Mouse (Mus musculus): ENCODE measurements around the gene Rpp30.

Gene Rpp30

DNA sequence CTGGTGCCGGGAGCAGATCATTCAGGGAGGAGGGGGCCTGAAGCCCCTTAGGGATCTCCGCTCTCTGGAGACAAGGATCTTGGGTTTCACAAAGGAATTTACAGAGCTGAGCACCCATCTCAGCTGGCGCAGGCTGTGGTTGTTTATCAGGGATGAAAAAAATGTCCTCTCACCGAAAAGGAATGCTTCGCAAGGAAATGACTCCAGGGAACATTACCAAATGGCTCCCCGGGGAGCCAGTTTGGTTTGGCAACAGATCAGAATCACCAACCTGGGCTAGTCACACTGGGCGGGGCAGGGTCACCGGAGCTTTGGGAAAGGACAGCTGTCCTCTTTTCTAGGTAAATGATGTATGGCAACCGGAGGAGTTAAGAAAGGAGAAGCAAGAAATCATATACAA is 45.7 kb downstream of the Rpp30 start:
- no peak for DNase-seq

DNA sequence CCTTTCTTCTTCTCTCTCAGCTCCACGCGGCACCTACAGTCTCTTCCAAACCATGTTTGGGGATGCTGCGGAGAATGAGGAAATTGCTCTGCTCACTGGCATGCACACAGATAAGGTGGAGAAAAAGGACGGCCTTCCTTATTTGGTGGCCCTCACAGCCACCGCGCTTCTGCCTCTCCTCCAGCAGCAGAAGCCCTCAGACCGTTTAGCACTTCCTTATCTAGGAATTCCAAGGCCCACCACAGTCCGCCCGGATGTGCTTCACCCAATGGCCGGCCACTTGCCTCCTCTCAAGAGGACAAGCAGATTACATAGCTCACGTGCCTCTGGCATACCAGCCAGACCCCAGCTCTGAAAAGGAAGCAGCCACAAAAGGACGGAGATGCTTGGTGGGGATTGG is 46.1 kb downstream of the Rpp30 start:
- no peak for DNase-seq

DNA sequence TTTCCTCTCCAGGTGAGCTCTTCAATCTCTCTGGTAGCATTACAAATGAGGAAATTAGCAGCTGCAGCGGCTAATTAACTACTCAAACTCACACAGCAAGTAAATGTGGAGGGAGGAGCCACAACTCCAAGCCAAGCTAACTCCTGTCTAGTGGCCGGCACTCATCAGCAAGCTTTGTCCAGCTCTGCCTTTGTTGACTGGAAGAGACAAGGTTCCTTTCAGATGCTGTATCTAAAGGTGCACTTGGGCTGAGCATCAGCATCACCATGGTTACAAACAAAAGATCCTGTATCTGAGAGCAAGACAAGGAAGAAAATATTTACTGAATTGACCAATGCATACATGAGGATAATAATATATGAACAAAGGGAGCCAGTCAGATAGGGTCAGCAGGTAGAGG is 46.7 kb downstream of the Rpp30 start:
- DNase-seq = no peak

DNA sequence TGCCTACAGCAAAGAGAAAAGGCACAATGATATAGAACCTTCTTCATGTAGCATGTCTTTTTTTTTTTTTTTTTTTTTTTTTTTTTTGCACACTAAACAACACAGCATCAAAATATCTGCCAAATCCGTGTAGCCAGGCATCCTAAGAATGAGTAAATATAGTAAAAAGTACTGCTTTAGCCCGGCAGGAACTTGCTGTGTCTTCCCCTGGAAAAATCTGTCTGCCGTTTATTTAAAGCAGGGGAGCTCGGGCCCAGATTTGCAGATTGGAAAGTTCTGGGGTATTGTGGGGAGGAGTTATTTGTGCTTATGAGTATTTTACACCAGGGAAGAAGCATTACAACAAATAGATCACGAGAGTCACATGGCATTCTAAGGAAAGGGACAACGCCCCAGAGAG is 48.5 kb downstream of the Rpp30 start:
- no peak for DNase-seq

DNA sequence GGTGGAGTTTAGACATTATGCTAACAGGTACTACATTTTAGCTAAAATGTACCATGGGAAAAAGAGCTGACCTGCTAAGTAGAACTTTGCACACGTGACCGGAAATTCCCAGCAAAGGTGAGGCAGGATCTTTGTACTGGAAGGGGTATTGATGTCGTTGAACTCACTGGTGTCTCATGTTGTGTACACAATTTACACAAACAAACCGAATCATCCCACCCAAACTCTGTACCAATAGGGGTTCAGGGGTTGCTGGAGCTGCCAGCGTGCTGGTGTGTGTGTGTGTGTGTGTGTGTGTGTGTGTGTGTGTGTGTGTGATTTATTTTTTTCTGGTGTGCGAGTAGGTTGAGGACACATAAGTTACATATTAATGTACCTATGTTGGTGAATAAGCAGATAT is 49.5 kb downstream of the Rpp30 start:
- no peak for DNase-seq

DNA sequence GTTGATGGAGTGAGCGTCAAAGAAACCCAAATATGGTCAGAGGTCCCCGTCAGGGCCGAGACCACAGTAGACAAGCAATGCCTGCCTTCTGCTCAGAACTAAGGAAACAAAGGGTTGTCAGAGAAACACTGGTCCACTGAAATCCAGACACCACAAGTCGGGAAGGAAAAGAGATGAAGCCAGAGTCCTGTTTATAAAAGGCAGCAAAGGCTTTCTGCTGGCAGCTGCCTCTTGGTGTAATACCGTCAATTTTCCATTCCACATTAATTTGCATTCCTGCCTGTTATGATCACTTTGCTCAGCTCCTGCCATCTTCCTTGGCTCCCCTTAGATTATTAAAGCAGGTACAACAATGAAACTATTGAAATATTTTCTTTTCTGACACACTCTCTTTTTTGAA is 50.2 kb downstream of the Rpp30 start:
- no peak for DNase-seq

DNA sequence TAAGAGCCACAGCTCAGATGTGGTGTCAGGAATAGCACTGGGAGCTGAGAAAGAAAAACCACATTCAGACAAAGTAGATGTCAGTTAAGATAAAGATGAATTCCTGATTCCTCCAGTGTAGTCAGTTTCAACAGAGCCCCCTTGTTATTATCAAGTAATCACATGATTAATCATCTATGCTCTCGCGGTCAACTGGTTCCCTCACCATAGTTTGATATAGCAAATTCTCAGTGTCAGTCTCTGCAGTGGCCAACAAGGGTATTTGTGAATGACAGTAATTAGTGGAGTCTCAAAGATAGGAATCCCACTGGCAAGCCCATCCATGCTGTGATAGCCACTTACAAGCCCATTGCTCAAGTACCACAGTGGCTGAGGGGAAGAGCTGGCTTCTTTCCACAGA is 60.1 kb downstream of the Rpp30 start:
- DNase-seq = no peak

DNA sequence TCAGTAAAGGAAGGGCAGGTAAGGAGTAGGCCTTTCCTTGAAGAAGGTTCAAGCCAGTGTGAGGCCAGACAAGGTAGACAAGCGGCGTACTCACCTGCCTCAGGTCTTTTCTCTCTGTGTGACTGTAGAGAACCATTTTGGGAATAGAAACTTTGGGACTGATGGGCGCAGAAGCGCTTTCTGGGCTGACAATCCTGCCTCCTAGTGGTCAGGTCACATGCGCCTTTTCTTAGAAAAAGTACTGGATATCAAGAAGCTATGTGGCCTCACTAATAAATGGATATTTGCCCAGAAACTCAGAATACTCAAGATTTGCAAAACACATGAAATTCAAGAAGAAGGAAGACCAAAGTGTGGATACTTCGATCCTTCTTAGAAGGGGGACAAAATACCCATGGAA is 65.1 kb downstream of the Rpp30 start:
- DNase-seq = no peak

DNA sequence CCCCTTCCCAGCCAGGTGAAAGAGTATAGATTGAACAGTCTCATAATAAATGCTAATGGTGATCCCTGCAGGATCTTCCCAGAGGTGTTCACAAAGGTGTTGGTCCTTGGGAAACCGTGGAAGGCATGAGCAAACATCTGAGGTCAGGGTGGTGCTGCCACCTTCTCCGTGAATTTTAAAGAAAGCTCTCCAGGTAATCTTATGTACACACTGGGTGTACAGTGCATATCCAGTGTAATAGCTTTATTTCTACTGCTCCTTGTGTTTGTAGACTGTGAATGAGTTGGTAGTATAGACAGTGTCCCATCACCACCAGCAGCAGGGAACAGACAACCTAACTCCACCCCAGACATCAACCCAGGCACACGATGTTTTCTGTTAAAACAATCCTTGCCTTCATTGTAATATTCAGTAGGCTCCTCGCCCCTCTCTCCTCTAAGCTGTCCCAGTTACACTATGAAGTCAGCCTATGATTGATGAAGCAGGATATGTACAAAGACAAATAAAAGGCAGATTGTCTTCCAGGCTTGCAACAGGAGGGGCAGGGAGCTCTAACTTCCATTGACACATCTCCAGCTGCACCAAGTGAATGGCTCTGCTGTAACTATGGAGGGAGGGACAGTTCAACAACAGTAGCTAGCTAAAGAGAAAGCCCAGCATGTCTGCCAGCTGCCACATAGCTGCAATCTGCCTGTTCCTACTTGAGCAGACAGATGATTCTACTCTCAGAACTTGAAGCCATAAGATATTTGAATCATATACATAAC is 66.9 kb downstream of the Rpp30 start:
- DNase-seq = no peak
